Mouse (Mus musculus) adrenal gland, postnatal 36 days (tissue): Measurements from ENCODE around the gene Sgce. TPM values are rescaled to one million over a fixed set of nuclear protein-coding genes. Genes with fewer than 3 reads are reported as not detected.

Experiments used
- DNase-seq, 2 experiments: peaks; one replicate each; pipeline ENCODE4 v3.0.0; 2021; ENCODE audit warnings: mixed read lengths in 1 of 2
- total RNA-seq, 2 experiments: library from RNA; stranded (reverse); gene quantifications; 2 replicates each; pipeline ENCODE4 v1.2.3; 2021

Sgce gene
- total RNA-seq, 2 experiments from 2014 or later, result 65.9 to 67.1 TPM

- DNase-seq, result no peak
Observed at GRCm38 (mm10) chr6:4723998-4724757, 22.8 kb downstream of the Sgce start.

GRCm38 (mm10) chr6:4722739-4723138, 24.3 kb downstream of the Sgce start:
- DNase-seq, result no peak

- DNase-seq, result no peak
Observed at GRCm38 (mm10) chr6:4722142-4722541, 24.9 kb downstream of the Sgce start.

GRCm38 (mm10) chr6:4717344-4717743, 29.7 kb downstream of the Sgce start:
- DNase-seq, result no peak

- DNase-seq, result no peak
Observed at GRCm38 (mm10) chr6:4716171-4716570, 30.8 kb downstream of the Sgce start.

GRCm38 (mm10) chr6:4708971-4709370, 38.0 kb downstream of the Sgce start:
- peak; percentile 65 to 68 for DNase-seq

- no peak for DNase-seq
Observed at GRCm38 (mm10) chr6:4706415-4706814, 40.6 kb downstream of the Sgce start.

- DNase-seq, result no peak
Observed at GRCm38 (mm10) chr6:4703908-4704307, 43.1 kb downstream of the Sgce start.

GRCm38 (mm10) chr6:4701641-4702040, 45.4 kb downstream of the Sgce start:
- DNase-seq, result no peak

GRCm38 (mm10) chr6:4695778-4696177, 51.2 kb downstream of the Sgce start:
- DNase-seq, result no peak

GRCm38 (mm10) chr6:4694672-4695231, 52.3 kb downstream of the Sgce start:
- DNase-seq, result no peak

- no peak for DNase-seq
Observed at GRCm38 (mm10) chr6:4693544-4693943, 53.5 kb downstream of the Sgce start.

GRCm38 (mm10) chr6:4690438-4690837, 56.6 kb downstream of the Sgce start:
- no peak for DNase-seq

- DNase-seq, result peak in 1 of 2 experiments; percentile 51
Observed at GRCm38 (mm10) chr6:4684706-4685340, 62.2 kb downstream of the Sgce start.

GRCm38 (mm10) chr6:4680576-4680975, 66.4 kb downstream of the Sgce start:
- DNase-seq, result no peak

- DNase-seq, result no peak
Observed at GRCm38 (mm10) chr6:4679981-4680380, 67.0 kb downstream of the Sgce start.

- no peak for DNase-seq
Observed at GRCm38 (mm10) chr6:4677356-4677761, 69.6 kb downstream of the Sgce start.

GRCm38 (mm10) chr6:4665154-4665553, 81.9 kb downstream of the Sgce start:
- no peak for DNase-seq

- DNase-seq, result no peak
Observed at GRCm38 (mm10) chr6:4664313-4664712, 82.7 kb downstream of the Sgce start.

- peak; percentile 16 to 45 for DNase-seq
Observed at GRCm38 (mm10) chr6:4663516-4663915, 83.5 kb downstream of the Sgce start.

- DNase-seq, result no peak
Observed at GRCm38 (mm10) chr6:4658861-4659260, 88.1 kb downstream of the Sgce start.

GRCm38 (mm10) chr6:4655924-4656323, 91.1 kb downstream of the Sgce start:
- no peak for DNase-seq

- DNase-seq, result no peak
Observed at GRCm38 (mm10) chr6:4655466-4655865, 91.5 kb downstream of the Sgce start.
